Mouse (Mus musculus) stomach, embryonic 15.5 days (tissue): ENCODE measurements around the gene Olfr547. TPM values are rescaled to one million over a fixed set of nuclear protein-coding genes. Genes with fewer than 3 reads are reported as not detected.
"Not testable (repeated sequence)": the region's sequence is repeated elsewhere in the genome, so short reads cannot be mapped to it uniquely, and the experiment has no call there.

Source experiments
- ATAC-seq: fragments of 200-750 bp; cut with Nextera tagmentation; 2 replicates; pipeline ENCODE4 v1.8.0; 2017; ENCODE audit warnings: low read depth, moderate number of reproducible peaks, moderate TSS enrichment; ENCODE audit not compliant: insufficient read depth, low FRiP score
- H3K27ac ChIP-seq: fragments of 300-500 bp; sonication (generic); 2 replicates; pipeline ENCODE4 v1.5.1; 2015; ENCODE audit warnings: mild to moderate bottlenecking, inconsistent platforms
- H3K27me3 ChIP-seq: fragments of 300-500 bp; sonication (generic); replicated peaks from 2 replicates; pipeline ENCODE4 v1.6.1; 2015; ENCODE audit warnings: inconsistent platforms
- H3K36me3 ChIP-seq: fragments of 300-500 bp; sonication (generic); 2 replicates; pipeline ENCODE4 v1.6.1; 2015; ENCODE audit warnings: inconsistent platforms
- H3K4me1 ChIP-seq: fragments of 300-500 bp; sonication (generic); 2 replicates; pipeline ENCODE4 v1.6.1; 2015; ENCODE audit warnings: inconsistent platforms
- H3K4me2 ChIP-seq: fragments of 300-500 bp; sonication (generic); 2 replicates; pipeline ENCODE4 v1.6.1; 2015; ENCODE audit warnings: mild to moderate bottlenecking, inconsistent platforms
- H3K4me3 ChIP-seq: fragments of 300-500 bp; sonication (generic); replicated peaks from 2 replicates; pipeline ENCODE4 v1.5.1; 2015; ENCODE audit warnings: inconsistent platforms
- H3K9ac ChIP-seq: fragments of 300-500 bp; sonication (generic); 2 replicates; pipeline ENCODE4 v1.6.1; 2015; ENCODE audit warnings: inconsistent platforms
- H3K9me3 ChIP-seq: fragments of 300-500 bp; sonication (generic); 2 replicates; pipeline ENCODE4 v1.6.1; 2016; ENCODE audit warnings: inconsistent platforms
- WGBS: fragments of 180-500 bp; shearing (Covaris S2); methylation state at CpG from one replicate; pipeline ENCODE4 v1.1.7; 2015; 5-methylcytosine and 5-hydroxymethylcytosine counted together
- polyA plus RNA-seq: library from polyadenylated mRNA; unstranded; fragments of >200 nt; fragmentation: Nextera tagmentation; extraction: Ambion mirVana; gene quantifications from 2 replicates; pipeline ENCODE4 v1.2.1, GENCODE M21; 2015

Olfr547 gene
- polyA plus RNA-seq: not detected in 2 replicates

DNA sequence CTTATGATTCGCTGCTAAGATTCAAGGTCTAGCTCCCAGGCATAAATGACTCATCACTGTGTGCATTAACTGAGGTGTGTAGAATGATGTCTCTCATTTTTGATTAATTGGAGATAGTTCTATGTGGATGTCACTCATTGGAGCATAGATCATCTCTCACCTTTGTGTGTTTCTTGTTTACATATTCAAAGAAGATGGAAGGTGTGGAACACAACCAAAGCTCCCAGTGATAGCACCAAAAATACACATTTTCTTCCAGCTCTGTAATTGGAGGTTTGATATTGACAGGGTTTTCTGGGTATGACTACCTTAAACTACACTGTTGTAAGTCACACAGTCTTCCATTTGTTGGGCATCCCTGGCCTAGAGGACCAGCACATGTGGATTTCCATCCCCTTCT lies at the start of gene Olfr547:
Gene Olfr547, plus strand, starts transcription at position 301 of the 400 bp plus-strand sequence.
- no peaks in the 10 kb centered on the region for H3K9me3 ChIP-seq
- 67% methylated on average over 1 of the region's 1 CpGs for WGBS
- ATAC-seq: no peak

GRCm38 (mm10) chr7:102484766-102485165 lies 49.8 kb upstream of the Olfr547 start:
- H3K27me3 ChIP-seq, H3K36me3 ChIP-seq, H3K9me3 ChIP-seq, ATAC-seq, H3K4me3 ChIP-seq, H3K4me1 ChIP-seq, H3K4me2 ChIP-seq, H3K27ac ChIP-seq, H3K9ac ChIP-seq: not testable (repeated sequence)
- 71% methylated on average over 8 of the region's 8 CpGs for WGBS

More for the DNA sequence above, at the start of gene Olfr547:
- Histone ChIP-seq H3K4me2 (no peak within 1 kb of the TSS), H3K36me3 (no peaks in the 10 kb centered on the region), H3K4me1 (no peaks in the 10 kb centered on the region), H3K9ac (no peak within 1 kb of the TSS), H3K4me3 (no peak within 1 kb of the TSS), H3K27me3 (no peaks in the 10 kb centered on the region), H3K27ac (no peak within 1 kb of the TSS)

- H3K9me3 ChIP-seq: no peaks in the 10 kb centered on the region
- ATAC-seq: 0 out of 2 replicates have a peak, but pooled peaks have one; percentile 10
- 40% methylated on average over 1 of the region's 1 CpGs for WGBS
- no peak overlapping the region for H3K9ac ChIP-seq
- H3K27ac ChIP-seq: no peak overlapping the region
- no peaks in the 10 kb centered on the region for H3K27me3 ChIP-seq
- no peak overlapping the region for H3K4me2 ChIP-seq
- H3K36me3 ChIP-seq: no peaks in the 10 kb centered on the region
- no peaks in the 10 kb centered on the region for H3K4me1 ChIP-seq
- no peak overlapping the region for H3K4me3 ChIP-seq
These were observed 48.4 kb upstream of the Olfr547 start for GRCm38 (mm10) chr7:102486105-102486504.

GRCm38 (mm10) chr7:102488161-102488560 lies 46.4 kb upstream of the Olfr547 start, which contains the start of gene Olfr544:
Gene Olfr544 (minus strand): TSS chr7:102488313.
- no peak for ATAC-seq

DNA sequence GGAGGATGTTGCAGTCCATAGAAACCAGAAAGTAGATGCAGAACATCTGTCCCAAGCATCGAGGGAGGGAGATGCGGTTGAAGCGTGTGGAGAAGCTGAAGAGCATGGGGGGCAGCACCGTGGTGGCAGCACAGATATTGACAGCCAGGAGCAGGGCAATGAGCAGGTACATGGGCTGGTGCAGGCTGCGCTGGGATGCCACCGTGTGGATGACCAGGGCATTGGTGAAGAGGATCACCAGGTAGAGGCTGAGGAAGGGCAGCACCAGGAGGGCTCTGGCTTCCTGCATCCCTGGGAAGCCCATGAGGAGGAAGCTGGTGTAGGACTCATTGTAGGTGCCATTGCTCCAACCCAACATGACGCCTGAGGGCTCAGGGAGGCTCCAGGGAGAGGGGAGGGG lies 40.1 kb upstream of the Olfr547 start:
- H3K27me3 ChIP-seq, H3K36me3 ChIP-seq, H3K27ac ChIP-seq, H3K4me2 ChIP-seq, ATAC-seq, H3K9ac ChIP-seq, H3K4me3 ChIP-seq, H3K4me1 ChIP-seq, H3K9me3 ChIP-seq: not testable (repeated sequence)
- WGBS: 39% methylated on average over 7 of the region's 7 CpGs

More at GRCm38 (mm10) chr7:102488161-102488560, 46.4 kb upstream of the Olfr547 start, which contains the start of gene Olfr544:
- H3K27ac ChIP-seq: no peak within 1 kb of the TSS
- WGBS: 40% methylated on average over 1 of the region's 1 CpGs
- no peaks in the 10 kb centered on the region for H3K9me3 ChIP-seq
- no peaks in the 10 kb centered on the region for H3K27me3 ChIP-seq
- no peak within 1 kb of the TSS for H3K4me2 ChIP-seq
- H3K9ac ChIP-seq: no peak within 1 kb of the TSS
- H3K36me3 ChIP-seq: no peaks in the 10 kb centered on the region
- no peak within 1 kb of the TSS for H3K4me3 ChIP-seq
- no peaks in the 10 kb centered on the region for H3K4me1 ChIP-seq

- Histone ChIP-seq H3K4me2 (no peak within 1 kb of the TSS), H3K27ac (no peak within 1 kb of the TSS), H3K9ac (no peak within 1 kb of the TSS), H3K36me3 (no peaks in the 10 kb centered on the region), H3K9me3 (no peaks in the 10 kb centered on the region), H3K4me1 (no peaks in the 10 kb centered on the region), H3K4me3 (no peak within 1 kb of the TSS), H3K27me3 (no peaks in the 10 kb centered on the region)
- WGBS: 55% methylated on average over 3 of the region's 3 CpGs
- ATAC-seq: no peak
These were observed 35.1 kb upstream of the Olfr547 start, which contains the start of gene Olfr545 for GRCm38 (mm10) chr7:102499473-102499872. Gene Olfr545 (minus strand): TSS chr7:102499573.

DNA sequence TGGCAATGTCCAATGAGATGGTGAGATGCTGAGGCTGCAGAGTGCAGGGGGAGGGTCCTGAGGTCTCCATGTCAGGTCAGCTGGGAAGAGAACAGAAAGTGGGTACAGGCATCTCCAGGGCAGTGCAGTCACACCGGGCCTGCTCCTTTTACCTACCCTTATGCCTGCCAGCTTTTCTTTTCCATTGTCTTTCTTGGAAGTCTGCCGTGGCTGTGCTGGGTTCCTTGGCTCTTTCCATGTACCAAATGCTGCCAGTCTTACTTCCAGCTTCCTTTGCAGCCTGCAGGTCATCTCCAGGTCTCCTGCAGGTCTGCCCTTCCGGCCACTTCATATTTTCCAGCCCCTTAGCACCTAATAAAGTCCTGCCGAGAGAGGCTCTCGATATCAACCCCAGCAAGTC lies 32.6 kb upstream of the Olfr547 start:
- no peaks in the 10 kb centered on the region for H3K36me3 ChIP-seq
- H3K4me3 ChIP-seq: no peak overlapping the region
- H3K27me3 ChIP-seq: no peaks in the 10 kb centered on the region
- H3K9me3 ChIP-seq: no peaks in the 10 kb centered on the region
- H3K9ac ChIP-seq: no peak overlapping the region
- no peak overlapping the region for H3K4me2 ChIP-seq
- no peaks in the 10 kb centered on the region for H3K4me1 ChIP-seq
- no peak overlapping the region for H3K27ac ChIP-seq
- ATAC-seq: no peak
- WGBS: 64% methylated on average over 5 of the region's 5 CpGs

GRCm38 (mm10) chr7:102506848-102507247 lies 27.7 kb upstream of the Olfr547 start:
- ATAC-seq: peak; percentile 61; the same call in 1 of the 2 replicates
- no peak overlapping the region for H3K4me2 ChIP-seq
- no peak overlapping the region for H3K27ac ChIP-seq
- H3K4me3 ChIP-seq: no peak overlapping the region
- no peak overlapping the region for H3K9ac ChIP-seq
- no peaks in the 10 kb centered on the region for H3K4me1 ChIP-seq
- no peaks in the 10 kb centered on the region for H3K9me3 ChIP-seq
- WGBS: 41% methylated on average over 3 of the region's 3 CpGs
- H3K27me3 ChIP-seq: no peaks in the 10 kb centered on the region
- H3K36me3 ChIP-seq: no peaks in the 10 kb centered on the region

DNA sequence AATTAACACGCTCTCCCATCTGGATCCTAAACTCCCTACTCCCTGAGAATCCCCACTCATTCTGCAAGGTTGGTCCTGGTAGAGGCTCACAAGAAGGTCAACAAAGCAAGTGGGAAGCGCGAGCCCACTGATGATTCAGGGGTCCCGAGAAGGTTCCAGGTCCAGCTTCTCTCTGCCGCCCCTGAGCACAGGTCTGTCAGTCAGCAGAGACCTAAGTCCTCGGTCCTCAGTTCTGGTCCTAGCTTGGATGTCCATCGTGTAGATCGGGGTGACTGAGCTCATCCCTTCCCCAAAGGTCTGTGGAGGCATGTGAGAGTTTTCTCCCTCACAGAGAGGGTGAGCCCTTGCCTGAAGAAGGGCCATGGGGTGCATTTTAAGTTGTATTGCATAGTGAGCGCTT lies 26.5 kb upstream of the Olfr547 start:
- no peak for ATAC-seq
- no peak overlapping the region for H3K27ac ChIP-seq
- no peaks in the 10 kb centered on the region for H3K36me3 ChIP-seq
- WGBS: 87% methylated on average over 9 of the region's 9 CpGs
- H3K9ac ChIP-seq: no peak overlapping the region
- H3K4me3 ChIP-seq: no peak overlapping the region
- H3K27me3 ChIP-seq: no peaks in the 10 kb centered on the region
- H3K9me3 ChIP-seq: no peaks in the 10 kb centered on the region
- no peaks in the 10 kb centered on the region for H3K4me1 ChIP-seq
- H3K4me2 ChIP-seq: no peak overlapping the region

DNA sequence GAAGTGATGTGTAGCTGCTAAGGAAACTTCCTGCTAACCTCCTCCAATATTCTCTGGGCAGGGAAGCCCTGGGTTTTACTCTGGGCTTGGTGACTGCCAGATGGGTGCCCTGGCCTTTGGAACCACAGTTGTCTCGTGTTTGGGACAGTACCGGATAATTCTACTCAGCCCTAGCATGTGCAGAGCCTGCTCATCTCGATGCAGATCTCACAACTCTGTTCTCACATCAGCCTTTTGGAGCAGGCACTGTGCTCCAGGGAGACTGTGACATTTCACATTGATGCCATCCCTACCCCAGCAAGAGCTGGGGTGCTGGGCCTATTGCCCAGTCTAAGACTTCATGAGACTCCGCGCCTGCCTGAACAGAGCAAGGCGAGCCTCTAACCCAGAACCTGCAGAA lies 25.9 kb upstream of the Olfr547 start:
- no peak overlapping the region for H3K9ac ChIP-seq
- no peak overlapping the region for H3K4me3 ChIP-seq
- 93% methylated on average over 6 of the region's 6 CpGs for whole genome bisulfite sequencing
- no peak overlapping the region for H3K27ac ChIP-seq
- no peaks in the 10 kb centered on the region for H3K4me1 ChIP-seq
- ATAC-seq: no peak
- no peaks in the 10 kb centered on the region for H3K36me3 ChIP-seq
- no peaks in the 10 kb centered on the region for H3K9me3 ChIP-seq
- H3K4me2 ChIP-seq: no peak overlapping the region
- no peaks in the 10 kb centered on the region for H3K27me3 ChIP-seq

- no peaks in the 10 kb centered on the region for H3K4me1 ChIP-seq
- H3K36me3 ChIP-seq: no peaks in the 10 kb centered on the region
- no peaks in the 10 kb centered on the region; the same call in 1 of the 2 replicates for H3K27me3 ChIP-seq
- H3K27ac ChIP-seq: no peak overlapping the region
- no peak overlapping the region for H3K4me2 ChIP-seq
- no peak overlapping the region for H3K4me3 ChIP-seq
- 89% methylated on average over 7 of the region's 7 CpGs for WGBS
- no peaks in the 10 kb centered on the region for H3K9me3 ChIP-seq
- no peak for ATAC-seq
- H3K9ac ChIP-seq: no peak overlapping the region
These were observed 24.8 kb upstream of the Olfr547 start for GRCm38 (mm10) chr7:102509726-102510125.

DNA sequence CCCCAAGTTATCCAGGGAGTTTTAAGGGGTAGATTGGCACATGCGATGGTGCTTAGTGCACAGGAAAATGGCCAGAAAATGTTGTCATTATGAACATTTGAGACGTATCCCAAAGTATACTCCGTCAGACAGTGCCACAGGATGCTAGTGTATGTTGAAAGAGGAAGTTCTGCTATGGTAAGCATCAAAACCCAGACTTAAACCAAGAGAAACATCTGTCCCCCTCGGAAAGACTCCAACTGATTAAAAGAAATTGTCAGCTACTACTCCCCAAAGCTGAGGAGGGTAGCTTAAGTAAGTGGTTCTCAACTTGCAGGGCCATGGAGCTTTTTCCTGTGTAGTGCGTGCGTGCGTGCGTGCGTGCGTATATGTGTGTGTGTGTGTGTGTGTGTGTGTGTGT lies 22.6 kb upstream of the Olfr547 start:
- Histone ChIP-seq H3K9me3 (no peaks in the 10 kb centered on the region), H3K27me3 (no peaks in the 10 kb centered on the region; the same call in 1 of the 2 replicates), H3K9ac (no peak overlapping the region), H3K36me3 (no peaks in the 10 kb centered on the region), H3K27ac (no peak overlapping the region), H3K4me1 (no peaks in the 10 kb centered on the region), H3K4me3 (no peak overlapping the region), H3K4me2 (no peak overlapping the region)
- WGBS: 85% methylated on average over 10 of the region's 10 CpGs
- ATAC-seq: no peak
